Mouse (Mus musculus) kidney, adult 9 months (tissue): ENCODE measurements around the gene Olfr1087.
"Not testable (repeated sequence)": the region's sequence is repeated elsewhere in the genome, so short reads cannot be mapped to it uniquely, and the experiment has no call there.

Experiments used
- DNase-seq: peaks from one replicate; pipeline ENCODE4 v3.0.0; 2022

Olfr1087 gene

DNA sequence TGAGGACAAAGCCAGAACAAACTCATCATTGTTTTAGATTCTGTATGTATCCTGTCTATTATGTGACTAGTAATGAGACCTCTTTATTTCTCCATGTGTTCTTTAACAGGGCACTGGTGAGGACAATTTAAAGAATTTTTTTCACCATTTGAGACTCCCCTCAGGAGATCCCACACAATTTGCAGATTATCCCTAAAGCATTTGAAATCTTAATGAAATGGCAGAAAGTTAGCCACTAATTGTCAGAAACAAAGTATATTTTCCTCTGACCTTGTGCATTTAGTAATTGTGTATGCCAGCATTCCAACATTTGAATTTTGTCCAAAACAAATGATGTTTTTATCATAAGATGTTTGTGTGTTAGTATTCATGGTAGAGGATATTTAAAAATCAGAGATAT lies at the start of gene Olfr1087:
Gene Olfr1087, minus strand, starts transcription at position 101 of the 400 bp plus-strand sequence.
- no peak for DNase-seq

DNA sequence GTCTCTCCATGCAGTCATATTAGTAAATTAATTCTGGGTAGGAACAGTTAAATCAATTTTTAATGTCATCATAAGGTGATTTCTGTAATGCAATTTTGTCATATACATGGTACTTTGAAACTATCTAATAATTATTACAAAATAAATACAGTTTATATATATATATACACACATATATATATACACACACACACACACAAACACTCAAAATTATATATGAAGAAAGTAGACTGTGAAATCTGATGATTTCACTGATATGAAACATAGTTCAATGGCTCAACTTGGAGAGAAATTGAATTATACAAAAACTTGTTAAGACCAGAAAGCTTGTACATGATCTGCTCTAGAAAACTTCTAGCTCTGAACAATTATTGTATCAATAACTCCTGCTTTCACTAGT lies 35.4 kb upstream of the Olfr1087 start, which contains the start of gene Olfr1089:
Gene Olfr1089, minus strand, starts transcription at position 101 of the 400 bp plus-strand sequence.
- no peak for DNase-seq

DNA sequence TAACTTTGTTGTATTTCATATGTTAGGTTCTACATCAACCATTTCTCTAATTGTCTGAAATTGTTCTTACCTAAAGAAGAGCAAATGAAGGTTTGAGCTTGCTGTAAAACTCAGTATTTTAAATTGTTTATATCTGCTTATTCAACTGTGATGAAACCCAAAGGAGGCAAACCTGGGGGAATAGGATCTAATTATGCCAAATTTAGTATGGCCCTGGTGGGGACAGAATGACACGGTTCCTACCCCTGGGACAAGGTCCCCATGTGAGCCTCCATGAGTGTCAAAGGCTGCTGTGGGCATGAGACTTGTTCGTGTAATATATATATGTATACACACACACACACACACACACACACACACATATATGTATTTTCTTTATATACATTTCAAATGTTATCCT lies 18.2 kb downstream of the Olfr1087 start, which contains the start of gene Olfr1086:
Gene Olfr1086, minus strand, starts transcription at position 101 of the 400 bp plus-strand sequence.
- no peak for DNase-seq

DNA sequence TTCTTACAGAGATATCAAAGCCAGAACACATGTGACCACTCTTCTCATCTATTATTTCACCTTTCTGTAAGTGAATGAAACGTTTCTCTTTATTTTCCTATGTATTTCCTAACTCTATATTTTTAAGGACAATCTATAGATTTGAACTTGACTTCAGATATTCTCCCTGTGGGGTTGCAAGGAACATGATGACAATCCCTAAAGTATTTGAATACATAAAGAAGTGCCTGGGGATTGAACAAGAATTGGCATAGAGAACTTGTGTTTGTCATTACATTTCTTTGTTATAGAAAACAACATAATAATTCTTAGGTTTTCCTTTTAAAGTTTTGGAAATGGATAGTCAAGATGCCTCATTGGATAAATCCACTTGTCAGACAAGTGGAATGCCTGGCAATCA lies 36.3 kb downstream of the Olfr1087 start, which contains the start of gene Olfr1085:
Gene Olfr1085, minus strand, starts transcription at position 101 of the 400 bp plus-strand sequence.
- no peak for DNase-seq

DNA sequence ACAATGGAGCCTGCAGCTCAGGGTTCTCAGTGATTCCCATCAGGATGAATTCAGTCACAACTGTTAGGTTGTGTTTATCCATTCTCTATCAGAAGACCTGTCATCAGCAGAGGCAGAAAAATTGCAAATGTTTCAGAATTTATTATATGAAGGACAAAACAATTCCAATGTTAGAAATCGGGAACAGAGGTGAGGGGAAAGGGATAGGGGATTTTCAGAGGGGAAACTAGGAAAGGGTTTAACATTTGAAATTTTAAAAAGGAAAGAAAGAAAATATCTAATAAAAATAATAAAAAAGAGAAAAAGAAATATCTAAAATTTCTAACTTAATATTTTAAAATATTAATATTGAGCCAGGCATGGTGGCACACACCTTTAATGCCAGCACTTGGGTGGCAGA lies 58.6 kb downstream of the Olfr1087 start, which contains the start of gene Olfr1084:
Gene Olfr1084, minus strand, starts transcription at position 101 of the 400 bp plus-strand sequence.
- not testable (repeated sequence) for DNase-seq
